Mouse (Mus musculus) adipocyte (in vitro differentiated cells): Measurements from ENCODE around the gene Fam71e2.

Experiments
- DNase-seq: peaks from one replicate; pipeline ENCODE4 v3.0.0-alpha.2; 2016; ENCODE audit warnings: low spot score

The Fam71e2 gene

GRCm38 (mm10) chr7:4777851-4778637 is 6.9 kb upstream of the Fam71e2 start:
- no peak for DNase-seq

- DNase-seq, result no peak
Measured at GRCm38 (mm10) chr7:4776861-4777830, 6.0 kb upstream of the Fam71e2 start.

- DNase-seq, result no peak
Measured at GRCm38 (mm10) chr7:4776131-4776530, 5.0 kb upstream of the Fam71e2 start.

GRCm38 (mm10) chr7:4764946-4765710 is 6.0 kb downstream of the Fam71e2 start:
- DNase-seq, result no peak

- DNase-seq, result no peak
Measured at GRCm38 (mm10) chr7:4759670-4760069, 11.4 kb downstream of the Fam71e2 start.

- no peak for DNase-seq
Measured at GRCm38 (mm10) chr7:4752821-4753570, 18.1 kb downstream of the Fam71e2 start, which contains the start of gene Cox6b2. Gene Cox6b2, minus strand, starts transcription at chr7:4753094.

- no peak for DNase-seq
Measured at GRCm38 (mm10) chr7:4751971-4752820, 18.9 kb downstream of the Fam71e2 start.

- no peak for DNase-seq
Measured at GRCm38 (mm10) chr7:4749169-4749568, 21.9 kb downstream of the Fam71e2 start.

GRCm38 (mm10) chr7:4748321-4748720 is 22.8 kb downstream of the Fam71e2 start:
- no peak for DNase-seq

- no peak for DNase-seq
Measured at GRCm38 (mm10) chr7:4747156-4747899, 23.8 kb downstream of the Fam71e2 start.

GRCm38 (mm10) chr7:4746326-4746980 is 24.6 kb downstream of the Fam71e2 start:
- no peak for DNase-seq

GRCm38 (mm10) chr7:4744886-4745285 is 26.2 kb downstream of the Fam71e2 start:
- DNase-seq, result no peak

GRCm38 (mm10) chr7:4743354-4743753 is 27.7 kb downstream of the Fam71e2 start:
- no peak for DNase-seq

- DNase-seq, result no peak
Measured at GRCm38 (mm10) chr7:4742482-4742819, 28.7 kb downstream of the Fam71e2 start.

- no peak for DNase-seq
Measured at GRCm38 (mm10) chr7:4741672-4742481, 29.2 kb downstream of the Fam71e2 start.

GRCm38 (mm10) chr7:4741151-4741550 is 30.0 kb downstream of the Fam71e2 start:
- DNase-seq, result peak; percentile 42

GRCm38 (mm10) chr7:4740309-4740727 is 30.8 kb downstream of the Fam71e2 start:
- DNase-seq, result no peak

GRCm38 (mm10) chr7:4739544-4740275 is 31.4 kb downstream of the Fam71e2 start, which contains the start of gene Kmt5c:
Gene Kmt5c, plus strand, starts transcription at chr7:4740115.
- DNase-seq, result peak; percentile 99
